Mouse (Mus musculus): Measurements from ENCODE around the gene Mcm8.

The Mcm8 gene

DNA sequence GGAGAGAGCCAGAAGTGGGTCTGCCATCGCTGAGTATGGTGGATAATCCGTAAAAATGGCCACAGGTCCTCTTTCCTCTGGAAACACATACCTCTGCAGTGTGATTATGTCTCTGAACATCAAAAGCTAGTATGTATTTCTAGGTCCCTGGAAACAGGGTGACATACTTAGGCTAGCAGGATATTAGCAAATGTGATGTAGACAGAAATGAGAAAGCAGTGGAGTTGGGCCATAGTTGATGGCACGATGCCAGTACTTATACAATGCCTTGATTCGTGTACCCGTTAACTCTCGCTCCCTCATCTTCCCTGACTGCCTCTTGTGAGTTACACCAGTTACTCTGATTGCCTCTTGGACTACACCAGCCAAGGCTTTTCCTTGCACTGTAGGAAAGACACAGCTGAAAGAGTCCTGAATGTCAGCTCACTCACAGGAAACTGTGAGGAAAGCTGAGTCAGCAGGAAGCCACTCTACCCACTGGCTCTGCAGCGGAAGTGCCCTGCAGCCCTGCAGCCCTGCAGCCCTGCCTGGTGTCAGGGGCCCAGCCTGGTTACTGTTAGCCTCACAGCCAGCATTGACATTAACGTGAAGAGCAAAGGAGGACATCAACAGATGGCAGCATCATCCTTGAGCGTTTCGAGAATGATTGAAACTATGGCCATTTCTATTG is 57.9 kb downstream of the Mcm8 start:
- no peak for DNase-seq

DNA sequence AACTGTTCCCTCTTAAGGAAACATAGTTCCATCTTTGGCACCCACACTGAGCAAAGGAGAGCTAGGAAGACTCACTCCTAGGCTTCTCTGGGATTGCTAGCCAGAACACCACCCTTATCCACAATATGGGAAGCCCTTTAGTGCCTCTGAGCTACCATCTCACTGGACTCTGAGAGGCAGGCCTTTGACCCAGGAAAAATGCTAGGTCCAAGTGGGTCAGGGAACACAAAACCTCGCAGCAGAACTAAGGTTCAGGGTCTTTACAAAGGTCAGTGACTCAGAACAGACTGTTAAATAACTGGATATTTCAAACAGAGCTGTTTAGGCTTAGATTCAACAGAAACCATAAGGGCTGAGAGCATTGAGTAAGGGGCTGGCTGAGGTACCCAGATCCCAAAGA is 61.0 kb downstream of the Mcm8 start:
- DNase-seq = no peak

DNA sequence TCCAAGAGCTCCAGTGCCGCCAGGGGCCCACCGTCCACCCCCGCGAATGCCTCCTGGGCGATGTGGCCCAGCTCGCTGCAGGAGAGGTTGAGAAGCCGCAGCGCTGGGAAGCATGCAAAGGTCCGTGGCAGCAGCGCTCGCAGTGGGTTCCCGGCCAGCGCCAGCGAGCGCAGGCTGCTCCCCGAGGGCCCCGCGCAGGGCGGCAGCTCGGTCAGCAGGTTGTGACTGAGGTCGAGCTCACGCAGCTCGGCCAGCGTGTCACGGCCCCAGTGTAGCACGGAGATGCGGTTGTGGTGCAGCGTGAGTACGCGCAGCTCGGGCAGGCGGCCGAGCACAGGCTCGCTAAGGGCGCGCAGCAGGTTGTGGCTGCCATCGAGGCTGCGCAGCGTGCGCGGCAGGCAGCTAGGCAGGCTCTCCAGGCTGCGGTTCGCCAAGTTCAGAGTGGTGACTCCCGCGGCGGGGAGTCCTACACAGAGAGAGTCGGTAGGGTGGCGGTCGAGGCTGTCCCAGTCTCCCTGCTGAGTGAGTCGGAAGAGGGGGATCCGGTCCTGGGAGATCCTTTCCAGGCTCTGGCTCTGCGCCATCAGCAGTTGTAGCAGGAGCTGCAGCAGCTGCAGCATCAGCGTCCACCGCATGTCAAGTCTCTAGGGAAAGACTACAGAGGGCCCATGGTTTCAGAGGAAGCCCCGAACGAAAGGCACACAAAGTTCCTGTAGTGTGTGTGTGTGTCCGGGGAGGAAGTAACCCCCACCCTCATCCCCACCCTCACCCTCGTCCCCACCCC is 63.5 kb downstream of the Mcm8 start:
- DNase-seq = peak; percentile 14 to 20

DNA sequence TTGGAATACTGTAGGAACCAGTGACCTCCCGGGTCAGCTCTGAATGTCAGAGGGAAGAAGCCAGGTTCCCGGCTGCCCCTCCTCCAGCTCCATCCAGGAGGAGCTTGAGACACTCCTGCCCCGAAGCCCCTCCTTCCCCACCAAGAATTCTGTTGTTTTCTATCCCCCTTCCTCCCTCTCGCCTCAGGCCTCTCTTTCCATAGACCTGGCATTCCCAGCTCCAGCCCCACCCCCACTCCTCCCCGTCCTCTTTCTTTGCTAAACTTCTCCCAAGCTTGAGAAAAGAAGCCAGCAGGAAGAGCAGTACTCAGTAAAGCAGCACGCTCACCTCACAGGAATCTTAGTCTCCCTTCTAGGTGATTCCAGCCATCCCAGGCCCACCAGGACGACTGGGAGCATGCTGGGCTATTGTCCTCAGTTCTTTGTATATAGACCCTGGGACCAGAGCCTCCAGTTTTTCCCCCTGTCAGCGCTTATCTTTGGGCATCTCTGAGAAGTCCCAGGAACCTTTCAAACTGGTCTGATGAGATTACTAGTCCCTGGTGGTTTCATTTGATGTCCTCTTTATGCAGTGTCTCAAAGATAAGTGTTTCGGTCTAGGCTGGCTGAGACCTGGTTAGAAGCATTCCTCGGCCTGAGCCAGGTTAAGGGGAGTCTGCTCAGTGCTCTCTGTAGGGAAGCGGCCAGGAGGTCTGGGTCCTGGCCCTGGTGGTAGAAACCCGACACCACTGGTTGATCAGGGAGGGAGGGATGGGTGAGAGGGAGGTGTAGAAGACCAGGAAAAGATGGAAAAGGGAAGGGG is 65.1 kb downstream of the Mcm8 start, which contains the start of gene Lrrn4:
Gene Lrrn4, minus strand, starts transcription at position 48 of the 802 bp plus-strand sequence.
- DNase-seq = no peak

DNA sequence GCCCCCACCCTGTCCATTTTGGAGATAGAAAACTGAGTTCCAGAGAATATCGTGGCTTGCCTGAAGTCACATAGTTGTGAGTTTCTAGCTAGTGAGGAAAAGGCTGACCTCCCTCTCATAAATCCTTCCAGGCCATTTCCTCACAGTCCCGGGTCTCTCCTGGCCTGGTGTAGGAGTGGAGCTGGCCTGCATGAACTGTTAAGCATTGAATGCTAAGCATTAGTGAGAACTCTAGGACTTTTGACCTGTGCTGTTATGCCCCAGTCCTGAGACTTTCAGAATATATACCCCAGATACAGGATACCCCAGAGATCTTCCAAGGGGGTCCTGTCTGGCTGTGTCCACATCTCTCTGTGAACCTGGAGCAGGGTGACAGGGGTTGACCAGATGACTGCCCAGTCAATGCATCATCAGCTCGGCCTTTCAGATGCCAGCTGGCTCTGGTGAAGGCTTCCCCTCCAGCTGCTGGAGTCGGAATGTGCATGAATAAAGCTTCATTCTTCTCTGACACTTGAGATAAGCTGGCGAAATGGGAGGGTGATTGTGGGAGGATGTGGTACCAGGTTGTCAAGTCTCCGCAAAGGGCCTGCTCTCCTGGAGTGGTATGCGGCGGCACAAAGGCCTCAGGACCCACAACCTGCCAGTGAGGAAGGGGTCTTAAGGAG is 68.5 kb downstream of the Mcm8 start:
- DNase-seq = no peak

DNA sequence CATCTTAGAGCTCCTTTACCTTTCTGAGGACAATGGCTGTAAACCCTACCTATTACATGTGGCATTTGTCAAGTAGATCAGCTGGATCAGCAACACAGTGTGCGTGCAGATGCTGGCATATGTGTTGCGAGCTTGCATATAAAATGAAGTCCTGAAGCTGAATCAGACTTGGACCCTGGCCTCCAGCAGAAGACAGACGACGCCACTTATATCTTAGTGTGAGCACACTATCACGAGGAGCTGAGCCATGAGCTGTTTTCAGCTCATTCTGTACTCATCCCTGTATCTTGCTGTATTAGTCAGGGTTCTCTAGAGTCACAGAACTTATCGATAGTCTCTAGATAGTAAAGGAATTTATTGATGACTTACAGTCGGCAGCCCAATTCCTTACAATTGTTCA is 69.4 kb downstream of the Mcm8 start:
- DNase-seq = no peak

Data from B cell, adult 2 months (primary cell).